Mouse (Mus musculus): Measurements from ENCODE around the gene Rassf1.

- TF ChIP-seq ZC3H11A (IDR thresholded peaks at IDR 0.05; ENCODE audit: borderline replicate concordance, low read depth, low read length) (no peak), HCFC1 (IDR thresholded peaks at IDR 0.05; ENCODE audit: borderline replicate concordance, insufficient read depth, low read length) (no peak), CHD2 (IDR thresholded peaks at IDR 0.05; ENCODE audit: low read depth, low read length) (no peak)
These were observed 8.1 kb upstream of the Rassf1 start for GRCm38 (mm10) chr9:107543299-107543698.

Data from ES-E14 (cell line).